Mouse (Mus musculus): ENCODE data around the gene Tspan31. TPM values are rescaled to one million over a fixed set of nuclear protein-coding genes. Genes with fewer than 3 reads are reported as not detected.
A peak's percentile ranks its signal among the peaks of the same experiment; 100 is the strongest.
"Not testable (repeated sequence)": the region's sequence is repeated elsewhere in the genome, so short reads cannot be mapped to it uniquely, and the experiment has no call there.

Tspan31 gene
- total RNA-seq, 2 experiments from 2014 or later, result 39.5 to 44.3 TPM

DNA sequence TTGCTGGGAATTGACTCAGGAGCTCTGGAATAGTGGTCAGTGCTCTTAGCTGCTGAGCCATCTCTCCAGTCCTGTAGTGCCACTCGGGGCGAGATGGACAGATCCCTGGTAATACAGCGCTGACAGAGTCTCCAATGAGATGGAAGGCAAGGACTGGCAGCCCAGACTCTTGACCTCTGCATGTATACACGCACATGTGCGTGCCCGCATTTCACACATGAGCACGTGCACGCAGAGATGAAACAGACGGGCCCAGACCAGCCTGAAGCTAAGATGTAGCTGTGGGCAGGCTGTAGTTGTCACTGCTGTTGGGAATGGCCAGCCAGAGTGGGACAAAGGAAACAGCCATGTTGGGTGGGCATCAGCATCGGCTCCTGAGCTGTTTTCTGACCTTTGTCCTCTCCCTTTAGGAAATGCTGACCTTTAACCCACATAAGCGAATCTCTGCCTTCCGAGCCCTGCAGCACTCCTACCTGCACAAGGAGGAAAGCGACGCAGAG lies 3.5 kb downstream of the Tspan31 start:
- no peak for DNase-seq (ENCODE audit: low spot score in 2 of 2)

DNA sequence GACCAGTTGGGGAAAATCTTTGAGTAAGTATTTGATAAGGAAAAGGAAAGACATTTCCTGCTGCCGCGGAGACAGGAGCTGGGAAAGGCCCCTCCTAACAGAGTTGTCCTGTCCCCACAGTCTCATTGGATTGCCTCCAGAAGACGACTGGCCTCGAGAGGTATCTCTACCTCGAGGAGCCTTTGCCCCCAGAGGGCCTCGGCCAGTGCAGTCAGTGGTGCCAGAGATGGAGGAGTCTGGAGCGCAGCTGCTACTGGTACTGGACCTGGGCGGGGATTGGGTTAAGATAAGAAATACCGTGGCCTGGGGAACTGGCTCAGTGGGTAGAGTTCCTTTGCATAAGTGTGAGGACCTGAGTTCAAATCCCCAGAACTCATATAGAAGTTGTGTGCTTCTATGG lies 4.1 kb downstream of the Tspan31 start:
- no peak for DNase-seq (ENCODE audit: low spot score in 2 of 2)

DNA sequence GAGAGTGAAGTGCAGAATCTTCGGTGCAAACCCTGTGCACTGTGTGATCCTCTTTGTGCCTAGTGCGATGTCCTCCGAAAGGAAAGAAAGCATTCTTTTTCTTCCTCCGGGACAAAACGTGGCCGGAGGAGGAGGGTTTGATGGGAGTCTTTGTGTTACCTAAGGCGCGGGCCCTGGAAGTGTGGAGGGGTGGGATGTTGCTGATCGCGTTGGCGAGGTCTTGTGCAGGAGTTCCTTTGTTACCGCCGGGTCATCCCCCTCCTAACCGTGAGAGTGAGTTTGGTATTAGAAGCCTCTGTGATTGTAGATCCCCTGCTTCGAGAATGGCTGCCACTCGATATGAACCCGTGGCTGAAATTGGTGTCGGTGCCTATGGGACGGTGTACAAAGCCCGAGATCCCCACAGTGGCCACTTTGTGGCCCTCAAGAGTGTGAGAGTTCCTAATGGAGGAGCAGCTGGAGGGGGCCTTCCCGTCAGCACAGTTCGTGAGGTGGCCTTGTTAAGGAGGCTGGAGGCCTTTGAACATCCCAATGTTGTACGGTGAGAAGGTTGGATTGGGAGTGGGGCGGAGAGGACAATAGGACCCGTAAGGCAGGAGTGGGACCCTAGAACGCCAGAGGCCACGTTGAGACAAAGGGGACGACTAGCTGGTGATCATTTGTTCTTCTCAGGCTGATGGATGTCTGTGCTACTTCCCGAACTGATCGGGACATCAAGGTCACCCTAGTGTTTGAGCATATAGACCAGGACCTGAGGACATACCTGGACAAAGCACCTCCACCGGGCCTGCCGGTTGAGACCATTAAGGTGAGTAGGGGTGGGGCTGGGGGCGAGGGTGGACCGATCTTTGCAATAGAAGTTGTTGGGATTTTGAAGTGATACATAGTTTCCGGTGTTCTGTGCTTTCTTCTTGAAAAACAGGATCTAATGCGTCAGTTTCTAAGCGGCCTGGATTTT lies 5.9 kb downstream of the Tspan31 start:
- no peak for DNase-seq (ENCODE audit: low spot score in 2 of 2)

DNA sequence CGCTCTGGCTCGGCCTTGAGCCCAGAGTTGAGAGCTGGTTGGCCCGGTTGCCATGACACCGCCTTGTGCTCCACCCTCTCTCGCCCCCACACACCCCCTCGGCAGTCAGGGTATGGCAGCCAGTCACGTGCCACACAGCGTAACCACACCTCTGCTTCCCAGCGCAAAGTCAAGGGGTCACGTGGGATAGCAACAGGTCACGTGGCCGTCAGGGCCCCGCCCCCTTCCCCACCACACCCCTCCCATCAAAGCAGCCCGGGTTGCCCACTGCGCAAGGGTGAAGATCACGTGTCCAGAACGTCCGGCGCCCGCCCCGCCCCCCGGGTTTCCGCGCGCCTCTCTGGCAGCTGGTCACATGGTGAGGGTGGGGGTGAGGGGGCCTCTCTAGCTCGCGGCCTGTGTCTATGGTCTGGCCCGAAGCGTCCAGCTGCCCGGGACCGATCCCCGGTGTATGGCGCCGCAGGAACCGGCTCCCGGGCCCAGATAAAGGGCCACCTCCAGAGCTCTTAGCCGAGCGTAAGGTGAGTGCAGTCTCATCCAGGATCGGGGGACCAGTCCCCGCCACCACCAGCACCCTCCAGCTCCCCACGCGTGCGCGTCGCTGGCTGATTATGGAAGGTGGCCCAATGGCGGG lies 6.7 kb downstream of the Tspan31 start, which contains the start of gene Cdk4:
Gene Cdk4, plus strand, starts transcription at position 296 of the 634 bp plus-strand sequence.
- peak; percentile 99 for DNase-seq (ENCODE audit: low spot score in 2 of 2)

DNA sequence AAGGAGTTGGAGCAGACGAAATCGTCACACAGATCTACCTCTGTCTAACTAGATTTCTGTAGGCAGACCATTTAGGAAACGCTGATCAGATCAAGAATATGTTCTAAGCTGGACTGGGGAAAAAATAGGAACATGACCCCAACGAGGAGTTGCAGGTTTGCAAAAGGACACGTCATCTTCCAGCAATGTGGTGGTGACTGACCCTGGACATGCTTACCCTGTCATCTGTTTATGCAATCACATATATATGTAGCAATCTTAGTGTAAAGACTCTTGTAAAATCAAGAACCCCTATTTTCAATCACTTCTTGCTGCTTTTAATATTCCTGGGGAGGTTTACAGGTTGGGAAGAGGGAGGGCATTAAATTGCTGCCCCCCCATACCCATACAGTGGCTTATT lies 7.6 kb downstream of the Tspan31 start:
- DNase-seq (ENCODE audit: low spot score in 2 of 2), result no peak

DNA sequence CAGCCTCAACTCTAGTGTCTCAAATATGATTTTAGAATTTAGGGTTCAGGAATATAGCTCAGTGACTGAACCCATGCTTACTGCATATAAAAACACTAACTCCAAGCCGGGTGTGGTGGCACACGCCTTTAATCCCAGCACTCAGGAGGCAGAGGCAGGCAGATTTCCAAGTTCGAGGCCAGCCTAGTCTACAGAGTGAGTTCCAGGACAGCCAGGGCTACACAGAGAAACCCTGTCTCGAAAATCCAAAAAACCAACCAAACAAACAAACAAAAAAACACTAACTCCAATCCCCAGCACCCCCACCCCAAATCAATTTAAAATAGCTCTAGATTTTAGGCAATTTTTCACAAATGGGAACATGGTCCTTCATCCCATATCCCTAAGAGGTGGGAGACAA lies 8.0 kb downstream of the Tspan31 start:
- not testable (repeated sequence) for DNase-seq (ENCODE audit: low spot score in 2 of 2)

DNA sequence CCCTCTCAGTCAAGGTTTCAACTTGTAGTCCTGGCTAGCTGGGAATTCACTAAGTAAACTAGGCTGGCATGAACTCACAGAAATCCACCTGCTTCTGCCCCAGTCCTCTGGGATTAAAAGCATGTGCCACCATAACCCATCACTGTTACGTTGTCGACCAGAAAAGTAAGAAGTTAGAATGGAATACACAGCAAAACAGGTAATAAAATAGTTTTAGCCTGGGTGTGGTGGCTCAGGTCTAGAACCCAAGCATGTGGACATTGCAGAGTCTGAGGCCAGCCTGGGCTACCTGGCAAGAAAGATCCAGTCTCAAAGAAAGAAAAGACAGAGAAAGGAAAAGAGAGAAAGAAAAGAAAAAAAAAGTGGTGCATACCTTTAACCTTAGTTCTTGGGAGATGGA lies 8.6 kb downstream of the Tspan31 start:
- DNase-seq (ENCODE audit: low spot score in 2 of 2), result no peak

DNA sequence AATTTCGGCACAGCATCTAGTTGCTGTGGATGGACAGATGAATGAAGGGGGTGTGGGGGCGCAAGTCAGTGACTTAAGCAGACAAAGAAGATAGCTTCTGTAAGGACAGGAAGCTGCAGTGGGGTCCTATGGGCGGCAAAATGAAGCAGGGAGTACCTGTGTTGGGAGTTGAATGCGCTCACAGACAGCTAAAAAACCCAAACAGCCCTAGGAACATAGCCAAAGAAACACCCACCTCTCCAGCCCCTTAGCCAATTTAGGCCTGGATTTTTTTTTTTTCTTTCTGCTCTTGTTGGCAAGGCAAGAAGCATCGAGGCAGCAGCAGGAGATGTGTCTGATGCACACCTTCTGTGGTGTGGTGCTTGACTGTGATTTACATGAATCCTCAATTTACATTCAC lies 9.0 kb downstream of the Tspan31 start:
- DNase-seq (ENCODE audit: low spot score in 2 of 2), result no peak

DNA sequence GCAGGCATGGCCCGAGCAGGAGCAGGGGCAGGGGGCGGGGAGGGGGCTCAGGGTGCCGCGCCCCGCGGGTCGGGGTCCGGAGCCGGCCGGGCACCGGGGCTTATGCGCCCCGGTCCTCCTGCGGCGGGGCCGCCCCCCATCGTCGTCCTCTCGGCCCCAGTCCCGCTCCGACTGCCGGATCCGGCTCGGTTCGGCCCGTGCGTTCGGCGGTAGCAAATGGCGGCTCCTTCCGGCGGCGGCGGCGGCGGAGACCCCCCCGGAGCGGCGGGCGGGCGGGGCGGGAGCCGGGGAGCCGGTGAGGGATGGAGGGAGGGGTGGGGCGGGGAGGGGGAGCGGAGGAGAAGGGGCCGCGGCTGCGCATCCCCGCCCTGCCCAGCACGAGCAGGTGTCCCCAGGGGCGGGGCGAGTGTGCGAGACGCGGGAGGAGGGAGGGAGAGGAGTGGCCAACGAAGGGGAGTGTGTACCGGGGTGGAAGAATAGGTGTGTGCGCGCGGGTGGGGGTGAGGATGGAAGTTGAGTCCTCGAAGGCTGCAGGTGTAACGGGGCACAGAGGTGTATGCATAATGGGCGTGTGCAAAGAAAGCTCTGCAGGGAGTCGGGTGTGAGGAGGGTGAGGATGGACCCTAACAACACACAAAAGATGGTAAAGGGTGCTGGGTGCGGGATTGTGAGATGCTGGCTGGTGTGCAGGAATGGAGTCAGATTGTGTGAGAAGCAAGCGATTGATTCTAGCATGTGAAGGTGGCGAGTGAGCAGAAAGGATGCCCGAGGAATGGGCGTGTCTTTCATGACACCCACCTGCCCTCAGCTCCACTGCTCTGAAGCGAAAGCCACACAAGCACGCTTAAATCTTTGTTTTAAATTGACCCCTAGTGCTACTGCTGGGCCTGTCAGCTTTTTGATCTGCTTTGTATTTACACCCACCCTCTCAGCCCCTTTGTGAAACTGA lies 9.8 kb downstream of the Tspan31 start, which contains the start of gene March9:
Gene March9, minus strand, starts transcription at position 217 of the 949 bp plus-strand sequence.
- no peak for DNase-seq (ENCODE audit: low spot score in 2 of 2)

DNA sequence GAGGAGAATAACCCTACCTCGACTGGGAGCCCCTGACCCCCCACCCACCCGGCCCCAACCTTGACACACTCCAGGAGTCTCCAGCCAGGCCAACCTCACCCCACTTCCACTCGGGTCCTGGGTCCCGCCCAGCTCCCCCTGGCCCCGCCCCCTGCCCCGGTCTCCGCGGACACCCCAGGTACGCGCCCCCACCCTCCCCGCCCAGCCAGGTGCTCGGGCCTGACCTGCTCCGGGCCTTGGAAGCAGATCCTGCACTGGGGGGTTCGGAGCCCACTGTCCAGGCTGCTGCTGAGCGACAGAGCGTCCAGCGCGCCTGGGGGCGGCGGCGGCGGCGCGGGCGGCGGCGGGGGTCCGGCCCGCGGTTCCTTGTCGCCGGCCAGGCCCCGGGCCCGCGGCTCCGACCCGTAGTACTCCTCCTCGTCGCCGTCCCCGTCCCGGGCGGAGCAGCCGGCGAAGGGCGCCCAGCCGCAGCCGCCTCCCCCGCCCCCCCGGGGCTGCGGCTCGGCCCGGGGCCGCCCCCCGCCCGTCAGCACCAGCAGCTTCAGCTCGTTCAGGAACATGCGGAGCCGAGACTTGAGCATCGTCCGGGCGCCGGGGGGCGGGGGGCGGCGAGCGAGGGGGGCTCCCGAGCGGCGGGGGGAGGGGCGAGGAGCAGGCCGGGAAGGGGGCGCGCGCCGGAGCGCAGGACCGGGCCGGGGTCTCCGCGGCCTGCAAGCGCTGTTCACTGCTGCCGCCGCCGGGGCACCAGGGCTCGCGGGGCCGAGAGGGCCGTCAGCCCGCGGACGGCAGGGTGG lies 10.7 kb downstream of the Tspan31 start:
- no peak for DNase-seq (ENCODE audit: low spot score in 2 of 2)

DNA sequence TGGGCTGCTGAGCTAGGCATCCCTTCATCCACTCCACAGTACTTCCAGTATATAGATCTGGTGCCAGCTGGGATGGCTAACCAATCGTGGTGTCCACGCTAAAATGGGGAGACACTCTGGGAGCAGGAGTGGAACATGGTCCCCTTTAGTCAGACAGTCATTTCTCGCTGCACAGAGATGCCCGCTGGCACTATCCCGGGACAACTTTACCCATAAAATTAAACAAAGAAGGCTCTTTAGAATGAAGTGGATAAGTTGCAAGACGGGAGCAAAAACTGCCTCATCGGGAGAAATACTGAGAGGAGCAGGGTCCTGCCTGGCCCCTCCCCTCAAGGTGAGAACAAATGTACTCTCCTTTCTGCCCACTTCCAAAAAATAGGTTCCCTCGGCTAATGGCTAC lies 11.4 kb downstream of the Tspan31 start:
- no peak for DNase-seq (ENCODE audit: low spot score in 2 of 2)

DNA sequence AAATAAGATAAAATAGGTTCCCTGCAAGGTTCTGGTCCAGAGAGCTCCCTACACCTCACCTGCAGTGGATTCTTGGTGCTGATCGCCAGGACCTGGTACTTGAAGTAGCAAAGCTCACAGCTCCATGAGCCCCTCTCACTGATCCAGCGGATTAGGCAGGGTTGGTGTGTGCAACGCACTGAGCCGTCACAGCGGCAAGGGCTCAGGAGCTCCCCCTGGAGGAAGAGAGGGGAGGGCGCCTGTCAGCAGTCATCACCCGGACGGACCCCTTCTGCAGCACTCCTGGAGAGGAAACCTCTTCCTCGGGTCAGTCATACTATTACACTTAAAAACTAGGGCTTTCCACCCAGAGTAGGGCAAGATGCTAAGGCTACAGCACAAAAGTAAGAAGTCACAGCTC lies 11.9 kb downstream of the Tspan31 start:
- DNase-seq (ENCODE audit: low spot score in 2 of 2), result peak; percentile 58 to 75

DNA sequence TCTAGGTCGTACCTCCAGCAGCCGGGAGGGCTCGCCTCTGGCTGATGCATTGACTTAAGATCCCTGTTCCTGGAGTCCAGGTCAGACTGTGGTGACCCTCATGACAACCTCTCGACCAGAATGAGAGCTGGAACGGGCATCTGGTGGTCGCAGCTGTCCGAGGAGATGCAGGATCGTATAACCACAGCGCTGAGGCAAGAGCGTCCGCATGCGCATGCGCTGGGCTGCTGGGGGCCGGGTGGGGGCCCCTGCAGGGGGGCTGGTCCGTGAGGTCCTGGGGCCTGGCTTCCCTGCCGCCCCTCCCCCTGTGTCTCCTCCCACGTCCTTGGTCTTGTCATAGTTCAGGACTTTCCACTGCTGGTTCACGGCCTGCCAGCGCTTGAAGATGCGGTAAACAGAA lies 13.6 kb downstream of the Tspan31 start:
- no peak for DNase-seq (ENCODE audit: low spot score in 2 of 2)

DNA sequence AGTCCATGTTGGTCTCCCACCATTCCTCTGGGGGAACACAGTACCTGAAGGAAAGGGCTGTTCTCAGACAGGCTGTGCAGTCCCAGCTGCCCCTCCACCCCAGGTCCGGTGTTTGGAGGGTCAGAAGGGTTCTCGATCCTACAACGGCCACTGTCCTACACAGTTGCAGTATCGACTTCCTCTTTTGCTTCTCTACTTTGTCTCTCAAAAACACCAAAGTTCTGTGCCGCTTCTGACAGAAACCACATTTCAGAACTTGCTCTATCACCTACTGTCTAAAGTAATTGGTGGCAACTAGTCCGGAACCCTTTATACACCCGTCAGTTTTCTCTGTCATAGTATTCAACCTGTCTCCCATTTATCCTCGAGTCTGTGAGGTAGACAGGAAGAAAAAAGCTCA lies 14.7 kb downstream of the Tspan31 start:
- no peak for DNase-seq (ENCODE audit: low spot score in 2 of 2)

DNA sequence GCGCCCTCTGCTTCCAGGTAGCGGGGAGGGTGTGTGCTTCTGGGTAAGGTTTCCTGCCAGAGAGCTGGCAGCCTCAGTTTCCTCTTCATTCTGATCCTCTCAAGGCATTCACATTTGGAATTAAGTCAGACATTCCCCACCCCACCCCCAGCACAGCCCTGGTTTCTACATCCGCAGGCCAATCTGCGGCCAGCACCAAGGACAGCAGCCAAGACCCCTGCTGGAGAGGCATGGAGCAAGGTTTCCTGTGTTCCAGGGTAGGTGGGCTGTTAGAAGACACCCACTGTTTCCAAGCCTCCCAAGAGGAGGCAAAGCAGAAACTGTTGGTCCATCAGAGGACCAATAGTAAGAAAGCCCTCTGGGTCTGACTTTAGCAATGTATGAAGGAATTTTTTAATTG lies 15.4 kb downstream of the Tspan31 start:
- no peak for DNase-seq (ENCODE audit: low spot score in 2 of 2)

DNA sequence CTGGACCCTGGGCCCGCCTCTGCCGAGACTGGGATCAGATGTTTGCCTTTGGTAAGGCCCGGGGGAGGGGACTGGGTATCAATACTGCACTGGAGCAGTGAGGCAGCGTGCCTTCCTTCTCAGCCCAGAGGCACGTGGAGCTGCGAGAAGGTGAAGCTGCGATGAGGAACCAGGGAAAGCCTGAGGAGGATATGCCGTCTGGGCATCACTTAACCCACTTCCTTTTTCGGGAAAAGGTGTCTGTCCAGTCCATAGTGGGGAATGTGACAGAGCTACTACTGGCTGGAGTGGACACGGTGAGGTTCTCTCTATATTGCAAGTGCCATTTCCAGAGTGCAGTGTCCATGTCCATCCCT lies 20.0 kb downstream of the Tspan31 start:
- DNase-seq (ENCODE audit: low spot score in 2 of 2), result no peak

DNA sequence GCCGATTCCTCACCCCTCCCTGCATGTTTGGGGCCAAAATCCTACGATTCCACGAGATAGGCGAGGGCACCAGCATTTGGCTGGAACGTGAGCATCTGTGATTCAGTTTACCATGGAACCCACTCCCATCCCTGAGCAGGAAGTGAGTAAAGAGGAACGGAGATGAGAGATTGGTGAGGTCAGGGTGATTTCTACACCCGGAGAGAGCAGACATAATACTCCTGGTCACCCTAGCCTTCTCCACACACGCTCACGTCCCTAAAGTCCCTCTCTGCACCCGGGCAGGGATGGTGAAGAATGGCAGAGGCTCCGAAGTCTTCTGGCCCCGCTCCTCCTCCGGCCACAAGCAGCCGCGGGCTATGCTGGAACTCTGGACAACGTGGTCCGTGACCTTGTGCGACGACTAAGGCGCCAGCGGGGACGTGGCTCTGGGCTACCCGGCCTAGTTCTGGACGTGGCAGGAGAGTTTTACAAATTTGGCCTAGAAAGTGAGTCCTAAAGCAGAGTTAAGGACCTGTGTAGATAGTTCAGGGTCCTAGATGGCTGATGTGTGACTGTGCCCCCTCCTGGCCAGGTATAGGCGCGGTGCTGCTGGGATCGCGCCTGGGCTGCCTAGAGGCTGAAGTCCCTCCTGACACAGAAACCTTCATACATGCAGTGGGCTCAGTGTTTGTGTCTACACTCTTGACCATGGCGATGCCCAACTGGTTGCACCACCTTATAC lies 20.5 kb downstream of the Tspan31 start:
- DNase-seq (ENCODE audit: low spot score in 2 of 2), result no peak

DNA sequence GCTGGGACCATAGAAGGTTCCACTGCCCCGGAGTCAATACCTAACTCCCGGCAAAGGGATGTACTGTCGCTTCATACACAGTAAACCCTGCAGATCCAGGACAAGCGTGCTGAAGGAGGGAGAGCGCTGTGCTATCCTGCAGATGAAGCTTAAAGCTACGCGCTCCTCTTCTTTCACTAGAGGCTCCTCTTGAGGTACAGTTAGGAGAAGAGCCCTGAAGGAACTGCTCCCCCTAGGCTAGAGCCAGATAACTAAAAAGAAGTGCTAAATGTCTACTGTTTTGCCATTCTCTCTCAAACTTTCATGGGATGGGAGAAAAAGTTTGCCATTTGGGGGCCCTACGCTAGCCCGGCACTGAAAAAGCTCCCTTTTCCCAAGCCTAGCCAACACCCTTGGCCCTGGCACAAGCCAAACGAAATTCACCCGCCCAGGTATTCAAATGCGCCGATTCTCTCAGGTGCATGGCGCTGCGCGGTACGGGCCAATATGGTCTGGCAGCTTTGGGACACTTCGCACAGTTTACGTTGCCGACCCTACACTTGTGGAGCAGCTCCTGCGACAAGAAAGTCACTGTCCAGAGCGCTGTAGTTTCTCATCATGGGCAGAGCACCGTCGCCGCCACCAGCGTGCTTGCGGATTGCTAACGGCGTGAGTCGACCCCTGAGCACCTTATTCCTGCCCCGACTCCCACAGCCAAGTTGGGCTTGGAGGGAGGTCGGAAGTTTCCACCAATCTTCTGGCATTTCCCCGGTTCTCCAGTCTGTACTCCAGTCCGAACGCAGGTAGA lies 21.3 kb downstream of the Tspan31 start:
- no peak for DNase-seq (ENCODE audit: low spot score in 2 of 2)

DNA sequence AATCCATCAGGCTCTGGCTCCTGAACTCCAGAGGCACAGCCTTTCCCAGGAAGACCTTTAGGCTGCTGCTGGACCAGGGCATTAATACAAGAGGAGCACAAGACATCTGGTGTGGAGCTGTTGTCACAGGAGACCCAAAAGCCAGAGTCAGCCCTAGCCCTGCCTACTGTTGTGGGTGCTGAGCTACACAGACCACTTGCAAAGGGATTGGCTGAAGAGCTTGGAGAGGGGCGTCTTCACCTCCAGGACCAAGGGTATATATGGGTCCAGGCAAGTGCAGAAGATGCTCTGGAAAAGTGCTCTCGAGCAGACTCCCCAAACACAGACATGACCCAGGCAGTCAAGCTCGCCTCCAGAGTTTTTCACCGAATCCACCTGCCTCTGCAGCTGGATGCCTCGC lies 22.1 kb downstream of the Tspan31 start, which contains the start of gene Cyp27b1:
Gene Cyp27b1, plus strand, starts transcription at position 297 of the 400 bp plus-strand sequence.
- no peak for DNase-seq (ENCODE audit: low spot score in 2 of 2)

Measured in gastrocnemius, postnatal 4 days (tissue).